Mouse (Mus musculus): Measurements from ENCODE around the gene Lpp. TPM values are rescaled to one million over a fixed set of nuclear protein-coding genes. Genes with fewer than 3 reads are reported as not detected.
A peak's percentile ranks its signal among the peaks of the same experiment; 100 is the strongest.

Gene Lpp
- polyA plus RNA-seq, 1 experiment from 2014 or later: 37.9 TPM

GRCm38 (mm10) chr16:24423751-24424150 is 30.4 kb downstream of the Lpp start:
- Histone ChIP-seq H3K27me3 (replicated peaks) (no peaks in the 10 kb centered on the region), H3K4me1 (peaks cover 92% of the 10 kb centered on the region), H3K36me3 (peaks cover 11% of the 10 kb centered on the region; the same call in 1 of the 2 replicates), H3K27ac (replicated peaks) (peak overlapping the region; percentile 87), H3K9ac (peak overlapping the region; percentile 63), H3K9me3 (no peaks in the 10 kb centered on the region), H3K4me3 (no peak overlapping the region), H3K4me2 (no peak overlapping the region)
- ATAC-seq (ENCODE audit: extremely low read depth, insufficient number of reproducible peaks, low FRiP score, low TSS enrichment): no peak
- 52% methylated on average over 4 of the region's 4 CpGs for WGBS

- H3K27ac ChIP-seq (replicated peaks): peak overlapping the region; percentile 87
- peaks cover 98% of the 10 kb centered on the region for H3K4me1 ChIP-seq
- no peaks in the 10 kb centered on the region for H3K27me3 ChIP-seq (replicated peaks)
- H3K4me3 ChIP-seq: no peak overlapping the region
- peak overlapping the region; percentile 6 for H3K4me2 ChIP-seq
- ATAC-seq (ENCODE audit: extremely low read depth, insufficient number of reproducible peaks, low FRiP score, low TSS enrichment): no peak
- H3K36me3 ChIP-seq: peaks cover 11% of the 10 kb centered on the region; the same call in 1 of the 2 replicates
- 33% methylated on average over 12 of the region's 12 CpGs for WGBS
- H3K9ac ChIP-seq: peak overlapping the region; percentile 63
- H3K9me3 ChIP-seq: no peaks in the 10 kb centered on the region
Observed at GRCm38 (mm10) chr16:24424356-24424977, 31.2 kb downstream of the Lpp start.

GRCm38 (mm10) chr16:24425816-24426215 is 32.5 kb downstream of the Lpp start:
- H3K9me3 ChIP-seq: no peaks in the 10 kb centered on the region
- 0 out of 2 replicates have a peak, but pooled peaks cover 7% of the 10 kb centered on the region for H3K36me3 ChIP-seq
- H3K4me2 ChIP-seq: no peak overlapping the region
- ATAC-seq (ENCODE audit: extremely low read depth, insufficient number of reproducible peaks, low FRiP score, low TSS enrichment): no peak
- no peak overlapping the region for H3K9ac ChIP-seq
- peak overlapping the region; percentile 26; the same call in 1 of the 2 replicates for H3K27ac ChIP-seq (replicated peaks)
- 29% methylated on average over 3 of the region's 3 CpGs for whole genome bisulfite sequencing
- no peak overlapping the region for H3K4me3 ChIP-seq
- H3K27me3 ChIP-seq (replicated peaks): no peaks in the 10 kb centered on the region
- H3K4me1 ChIP-seq: peaks cover 96% of the 10 kb centered on the region

GRCm38 (mm10) chr16:24427606-24428005 is 34.3 kb downstream of the Lpp start:
- peaks cover 90% of the 10 kb centered on the region for H3K4me1 ChIP-seq
- H3K9ac ChIP-seq: no peak overlapping the region
- 68% methylated on average over 3 of the region's 3 CpGs for WGBS
- 0 out of 2 replicates have a peak, but pooled peaks cover 7% of the 10 kb centered on the region for H3K36me3 ChIP-seq
- no peak overlapping the region for H3K4me3 ChIP-seq
- H3K27me3 ChIP-seq (replicated peaks): no peaks in the 10 kb centered on the region
- no peaks in the 10 kb centered on the region for H3K9me3 ChIP-seq
- 0 out of 2 replicates have a peak overlapping the region, but pooled peaks have one; percentile 12 for H3K27ac ChIP-seq (replicated peaks)
- no peak overlapping the region for H3K4me2 ChIP-seq
- ATAC-seq (ENCODE audit: extremely low read depth, insufficient number of reproducible peaks, low FRiP score, low TSS enrichment): no peak

- no peak for ATAC-seq (ENCODE audit: extremely low read depth, insufficient number of reproducible peaks, low FRiP score, low TSS enrichment)
- Histone ChIP-seq H3K27me3 (replicated peaks) (no peaks in the 10 kb centered on the region), H3K4me1 (peaks cover 87% of the 10 kb centered on the region), H3K4me2 (no peak overlapping the region), H3K4me3 (no peak overlapping the region), H3K27ac (replicated peaks) (no peak overlapping the region), H3K36me3 (0 out of 2 replicates have a peak, but pooled peaks cover 7% of the 10 kb centered on the region), H3K9ac (no peak overlapping the region), H3K9me3 (no peaks in the 10 kb centered on the region)
- WGBS: 56% methylated on average over 4 of the region's 4 CpGs
Observed at GRCm38 (mm10) chr16:24428055-24428454, 34.7 kb downstream of the Lpp start.

- Histone ChIP-seq H3K9me3 (no peaks in the 10 kb centered on the region), H3K4me1 (peaks cover 87% of the 10 kb centered on the region), H3K36me3 (0 out of 2 replicates have a peak, but pooled peaks cover 7% of the 10 kb centered on the region), H3K27me3 (replicated peaks) (no peaks in the 10 kb centered on the region), H3K4me2 (no peak overlapping the region), H3K27ac (replicated peaks) (peak overlapping the region; percentile 26; the same call in 1 of the 2 replicates), H3K4me3 (no peak overlapping the region), H3K9ac (peak overlapping the region; percentile 61)
- no peak for ATAC-seq (ENCODE audit: extremely low read depth, insufficient number of reproducible peaks, low FRiP score, low TSS enrichment)
- 76% methylated on average over 4 of the region's 4 CpGs for WGBS
Observed at GRCm38 (mm10) chr16:24428742-24429141, 35.4 kb downstream of the Lpp start.

- Histone ChIP-seq H3K4me1 (peaks cover 87% of the 10 kb centered on the region), H3K27ac (replicated peaks) (no peak overlapping the region), H3K4me3 (no peak overlapping the region), H3K27me3 (replicated peaks) (no peaks in the 10 kb centered on the region), H3K9ac (no peak overlapping the region), H3K4me2 (no peak overlapping the region), H3K36me3 (0 out of 2 replicates have a peak, but pooled peaks cover 7% of the 10 kb centered on the region), H3K9me3 (no peaks in the 10 kb centered on the region)
- WGBS: 26% methylated on average over 5 of the region's 5 CpGs
- no peak for ATAC-seq (ENCODE audit: extremely low read depth, insufficient number of reproducible peaks, low FRiP score, low TSS enrichment)
Observed at GRCm38 (mm10) chr16:24429691-24430090, 36.4 kb downstream of the Lpp start.

GRCm38 (mm10) chr16:24431808-24432207 is 38.5 kb downstream of the Lpp start:
- Histone ChIP-seq H3K27me3 (replicated peaks) (no peaks in the 10 kb centered on the region), H3K4me3 (no peak overlapping the region), H3K9me3 (no peaks in the 10 kb centered on the region), H3K9ac (no peak overlapping the region), H3K36me3 (0 out of 2 replicates have a peak, but pooled peaks cover 4% of the 10 kb centered on the region), H3K4me1 (peaks cover 89% of the 10 kb centered on the region), H3K27ac (replicated peaks) (no peak overlapping the region), H3K4me2 (no peak overlapping the region)
- no peak for ATAC-seq (ENCODE audit: extremely low read depth, insufficient number of reproducible peaks, low FRiP score, low TSS enrichment)
- 67% methylated on average over 1 of the region's 1 CpGs for WGBS

- Histone ChIP-seq H3K9me3 (no peaks in the 10 kb centered on the region), H3K4me2 (peak overlapping the region; percentile 57), H3K36me3 (no peaks in the 10 kb centered on the region), H3K27ac (replicated peaks) (peak overlapping the region; percentile 93), H3K4me3 (no peak overlapping the region), H3K4me1 (peaks cover 89% of the 10 kb centered on the region), H3K27me3 (replicated peaks) (no peaks in the 10 kb centered on the region), H3K9ac (peak overlapping the region; percentile 78; the same call in 1 of the 2 replicates)
- no peak for ATAC-seq (ENCODE audit: extremely low read depth, insufficient number of reproducible peaks, low FRiP score, low TSS enrichment)
- 18% methylated on average over 7 of the region's 7 CpGs for WGBS
Observed at GRCm38 (mm10) chr16:24433563-24433962, 40.3 kb downstream of the Lpp start.

- Histone ChIP-seq H3K9ac (peak overlapping the region; percentile 78), H3K27me3 (replicated peaks) (no peaks in the 10 kb centered on the region), H3K4me2 (peak overlapping the region; percentile 57), H3K27ac (replicated peaks) (peak overlapping the region; percentile 93), H3K4me3 (peak overlapping the region; percentile 9; the same call in 1 of the 2 replicates), H3K9me3 (no peaks in the 10 kb centered on the region), H3K4me1 (peaks cover 89% of the 10 kb centered on the region), H3K36me3 (no peaks in the 10 kb centered on the region)
- WGBS: 15% methylated on average over 7 of the region's 7 CpGs
- no peak for ATAC-seq (ENCODE audit: extremely low read depth, insufficient number of reproducible peaks, low FRiP score, low TSS enrichment)
Observed at GRCm38 (mm10) chr16:24434026-24434425, 40.7 kb downstream of the Lpp start.

GRCm38 (mm10) chr16:24434531-24435114 is 41.3 kb downstream of the Lpp start:
- WGBS: 20% methylated on average over 7 of the region's 7 CpGs
- Histone ChIP-seq H3K27ac (replicated peaks) (peak overlapping the region; percentile 93), H3K27me3 (replicated peaks) (no peaks in the 10 kb centered on the region), H3K4me3 (peak overlapping the region; percentile 9), H3K9me3 (no peaks in the 10 kb centered on the region), H3K4me2 (peak overlapping the region; percentile 57), H3K4me1 (peaks cover 89% of the 10 kb centered on the region), H3K36me3 (no peaks in the 10 kb centered on the region), H3K9ac (peak overlapping the region; percentile 78)
- ATAC-seq (ENCODE audit: extremely low read depth, insufficient number of reproducible peaks, low FRiP score, low TSS enrichment): peak; percentile 32; the same call in 1 of the 2 replicates

Measured in heart, embryonic 13.5 days (tissue).